Mouse (Mus musculus): ENCODE measurements around the gene Stra6. TPM values are rescaled to one million over a fixed set of nuclear protein-coding genes. Genes with fewer than 3 reads are reported as not detected.

Gene Stra6
- total RNA-seq (2014; rRNA removed) (13.9 and 16.2 TPM in 2 replicates), polyA plus RNA-seq (2015; fragmentation: Nextera tagmentation; extraction: Ambion mirVana) (9.6 and 11.0 TPM in 2 replicates)

- H3K4me3 ChIP-seq (ENCODE audit: low read depth, low read length), result no peak within 1 kb of the TSS
- H3K27ac ChIP-seq (ENCODE audit: low read depth, low read length), result 0 out of 2 replicates have a peak within 1 kb of the TSS, but pooled peaks have one; percentile 15
- H3K36me3 ChIP-seq (ENCODE audit: insufficient read depth), result no peaks in the 10 kb centered on the region
- DNase-seq (no peak), ATAC-seq (no peak)
- H3K9me3 ChIP-seq (ENCODE audit: low read length), result no peaks in the 10 kb centered on the region
- peaks cover 22% of the 10 kb centered on the region for H3K4me1 ChIP-seq (ENCODE audit: insufficient read depth)
- no peak for TF ChIP-seq CTCF (IDR thresholded peaks at IDR 0.05; ENCODE audit: low read depth)
- 28% methylated on average over 3 of the region's 3 CpGs for WGBS
- H3K4me2 ChIP-seq (ENCODE audit: low read depth), result no peak within 1 kb of the TSS
- H3K27me3 ChIP-seq (ENCODE audit: insufficient read depth, low read length), result no peaks in the 10 kb centered on the region
- H3K9ac ChIP-seq, result no peak within 1 kb of the TSS
Observed at GRCm38 (mm10) chr9:58063531-58063930, at the start of gene Stra6. Stra6 (plus strand) TSS chr9:58063788.

- no peaks in the 10 kb centered on the region for H3K36me3 ChIP-seq (ENCODE audit: insufficient read depth)
- no peak for TF ChIP-seq CTCF (IDR thresholded peaks at IDR 0.05; ENCODE audit: low read depth)
- no peak overlapping the region for H3K4me2 ChIP-seq (ENCODE audit: low read depth)
- H3K9me3 ChIP-seq (ENCODE audit: low read length), result no peaks in the 10 kb centered on the region
- H3K27ac ChIP-seq (ENCODE audit: low read depth, low read length), result no peak overlapping the region
- no peaks in the 10 kb centered on the region for H3K27me3 ChIP-seq (ENCODE audit: insufficient read depth, low read length)
- H3K4me1 ChIP-seq (ENCODE audit: insufficient read depth), result no peaks in the 10 kb centered on the region
- no peak for ATAC-seq
- H3K9ac ChIP-seq, result no peak overlapping the region
- H3K4me3 ChIP-seq (ENCODE audit: low read depth, low read length), result no peak overlapping the region
- 71% methylated on average over 8 of the region's 8 CpGs for WGBS
- DNase-seq, result no peak
Observed at GRCm38 (mm10) chr9:58014393-58015160, 49.0 kb upstream of the Stra6 start.

GRCm38 (mm10) chr9:58015856-58016255, 47.7 kb upstream of the Stra6 start:
- no peak overlapping the region for H3K9ac ChIP-seq
- TF ChIP-seq CTCF (IDR thresholded peaks at IDR 0.05; ENCODE audit: low read depth), result no peak
- H3K4me2 ChIP-seq (ENCODE audit: low read depth), result no peak overlapping the region
- DNase-seq (no peak), ATAC-seq (no peak)
- H3K27me3 ChIP-seq (ENCODE audit: insufficient read depth, low read length), result no peaks in the 10 kb centered on the region
- no peaks in the 10 kb centered on the region for H3K9me3 ChIP-seq (ENCODE audit: low read length)
- H3K4me1 ChIP-seq (ENCODE audit: insufficient read depth), result no peaks in the 10 kb centered on the region
- no peak overlapping the region for H3K4me3 ChIP-seq (ENCODE audit: low read depth, low read length)
- no peak overlapping the region for H3K27ac ChIP-seq (ENCODE audit: low read depth, low read length)
- no peaks in the 10 kb centered on the region for H3K36me3 ChIP-seq (ENCODE audit: insufficient read depth)
- 88% methylated on average over 6 of the region's 6 CpGs for WGBS

- DNase-seq, result no peak
- no peak overlapping the region for H3K9ac ChIP-seq
- H3K4me2 ChIP-seq (ENCODE audit: low read depth), result no peak overlapping the region
- TF ChIP-seq CTCF (IDR thresholded peaks at IDR 0.05; ENCODE audit: low read depth), result no peak
- no peaks in the 10 kb centered on the region for H3K36me3 ChIP-seq (ENCODE audit: insufficient read depth)
- H3K27ac ChIP-seq (ENCODE audit: low read depth, low read length), result no peak overlapping the region
- no peaks in the 10 kb centered on the region for H3K27me3 ChIP-seq (ENCODE audit: insufficient read depth, low read length)
- no peak for ATAC-seq
- WGBS, result 75% methylated on average over 3 of the region's 3 CpGs
- H3K4me1 ChIP-seq (ENCODE audit: insufficient read depth), result no peaks in the 10 kb centered on the region
- H3K4me3 ChIP-seq (ENCODE audit: low read depth, low read length), result no peak overlapping the region
- H3K9me3 ChIP-seq (ENCODE audit: low read length), result no peaks in the 10 kb centered on the region
Observed at GRCm38 (mm10) chr9:58016962-58017361, 46.6 kb upstream of the Stra6 start.

GRCm38 (mm10) chr9:58018385-58018784, 45.2 kb upstream of the Stra6 start:
- H3K27me3 ChIP-seq (ENCODE audit: insufficient read depth, low read length), result no peaks in the 10 kb centered on the region
- H3K36me3 ChIP-seq (ENCODE audit: insufficient read depth), result no peaks in the 10 kb centered on the region
- no peaks in the 10 kb centered on the region for H3K9me3 ChIP-seq (ENCODE audit: low read length)
- no peak overlapping the region for H3K4me3 ChIP-seq (ENCODE audit: low read depth, low read length)
- no peak for TF ChIP-seq CTCF (IDR thresholded peaks at IDR 0.05; ENCODE audit: low read depth)
- ATAC-seq, result no peak
- H3K4me1 ChIP-seq (ENCODE audit: insufficient read depth), result no peaks in the 10 kb centered on the region
- no peak overlapping the region for H3K9ac ChIP-seq
- 88% methylated on average over 5 of the region's 5 CpGs for WGBS
- H3K27ac ChIP-seq (ENCODE audit: low read depth, low read length), result no peak overlapping the region
- no peak for DNase-seq
- no peak overlapping the region for H3K4me2 ChIP-seq (ENCODE audit: low read depth)

GRCm38 (mm10) chr9:58025995-58026394, 37.6 kb upstream of the Stra6 start:
- H3K9me3 ChIP-seq (ENCODE audit: low read length), result no peaks in the 10 kb centered on the region
- no peak overlapping the region for H3K27ac ChIP-seq (ENCODE audit: low read depth, low read length)
- 90% methylated on average over 9 of the region's 9 CpGs for WGBS
- no peaks in the 10 kb centered on the region for H3K36me3 ChIP-seq (ENCODE audit: insufficient read depth)
- H3K9ac ChIP-seq, result no peak overlapping the region
- H3K27me3 ChIP-seq (ENCODE audit: insufficient read depth, low read length), result no peaks in the 10 kb centered on the region
- DNase-seq (no peak), ATAC-seq (no peak)
- no peaks in the 10 kb centered on the region for H3K4me1 ChIP-seq (ENCODE audit: insufficient read depth)
- TF ChIP-seq CTCF (IDR thresholded peaks at IDR 0.05; ENCODE audit: low read depth), result no peak
- no peak overlapping the region for H3K4me2 ChIP-seq (ENCODE audit: low read depth)
- no peak overlapping the region for H3K4me3 ChIP-seq (ENCODE audit: low read depth, low read length)

- H3K4me1 ChIP-seq (ENCODE audit: insufficient read depth), result no peaks in the 10 kb centered on the region
- 41% methylated on average over 2 of the region's 2 CpGs for WGBS
- H3K9ac ChIP-seq, result no peak overlapping the region
- no peak overlapping the region for H3K27ac ChIP-seq (ENCODE audit: low read depth, low read length)
- H3K4me3 ChIP-seq (ENCODE audit: low read depth, low read length), result no peak overlapping the region
- no peaks in the 10 kb centered on the region for H3K27me3 ChIP-seq (ENCODE audit: insufficient read depth, low read length)
- no peaks in the 10 kb centered on the region for H3K9me3 ChIP-seq (ENCODE audit: low read length)
- TF ChIP-seq CTCF (IDR thresholded peaks at IDR 0.05; ENCODE audit: low read depth), result no peak
- no peak for DNase-seq
- no peak for ATAC-seq
- H3K4me2 ChIP-seq (ENCODE audit: low read depth), result no peak overlapping the region
- H3K36me3 ChIP-seq (ENCODE audit: insufficient read depth), result no peaks in the 10 kb centered on the region
Observed at GRCm38 (mm10) chr9:58027426-58028180, 36.0 kb upstream of the Stra6 start.

Measured in forebrain, postnatal 0 days (tissue).